Mouse (Mus musculus): ENCODE results near the gene Lsm10. TPM values are rescaled to one million over a fixed set of nuclear protein-coding genes. Genes with fewer than 3 reads are reported as not detected.

Lsm10 gene
- 34.3 and 36.3 TPM in 2 replicates for polyA plus RNA-seq (2021; fragmentation: Nextera tagmentation)
- long read RNA-seq, experiment 1, transcript Lsm10-201 (2 exons, 943 nt): major isoform, 13 of 22 reads
- long read RNA-seq, experiment 1, partial matches to known transcripts: 0 of 22 reads
- long read RNA-seq, experiment 1, other reads (novel, unspliced or antisense): 5 of 22 reads
- long read RNA-seq, experiment 2, transcript Lsm10-201 (2 exons, 943 nt): major isoform, 11 of 13 reads
- long read RNA-seq, experiment 2, partial matches to known transcripts: 0 of 13 reads
- long read RNA-seq, experiment 2, other reads (novel, unspliced or antisense): 1 of 13 reads

GRCm38 (mm10) chr4:126096464-126097111, at the start of gene Lsm10:
Gene Lsm10 (plus strand): TSS chr4:126096623.

GRCm38 (mm10) chr4:126046851-126047585, 49.4 kb upstream of the Lsm10 start, which contains the start of gene Mrps15:
Gene Mrps15 (plus strand): TSS chr4:126046925.

GRCm38 (mm10) chr4:126058134-126058996, 38.1 kb upstream of the Lsm10 start, which contains the start of gene Oscp1:
Gene Oscp1 (plus strand): TSS chr4:126058565.

GRCm38 (mm10) chr4:126103590-126104068, 7.2 kb downstream of the Lsm10 start, which contains the start of gene Stk40:
Gene Stk40 (plus strand): TSS chr4:126103957.

GRCm38 (mm10) chr4:126147533-126148160, 51.2 kb downstream of the Lsm10 start, which contains the start of gene Eva1b:
Gene Eva1b (plus strand): TSS chr4:126147744.

Other genes starting within 250 kb of the Lsm10 start
- 1.9 and 2.4 TPM in 2 replicates for gene Csf3r, start 72.1 kb upstream of the Lsm10 start, polyA plus RNA-seq (2021; fragmentation: Nextera tagmentation)
- gene Mrps15, start 49.7 kb upstream of the Lsm10 start, polyA plus RNA-seq (2021; fragmentation: Nextera tagmentation): 119 TPM in 2 replicates
- gene Oscp1, start 38.1 kb upstream of the Lsm10 start, polyA plus RNA-seq (2021; fragmentation: Nextera tagmentation): 67.8 and 74.8 TPM in 2 replicates
- 3.4 and 3.9 TPM in 2 replicates for gene Stk40, start 7.3 kb downstream of the Lsm10 start, polyA plus RNA-seq (2021; fragmentation: Nextera tagmentation)
- 6.8 and 9.5 TPM in 2 replicates for gene Eva1b, start 51.1 kb downstream of the Lsm10 start, polyA plus RNA-seq (2021; fragmentation: Nextera tagmentation)
- gene Sh3d21, start 66.9 kb downstream of the Lsm10 start, polyA plus RNA-seq (2021; fragmentation: Nextera tagmentation): 0.49 and 0.69 TPM in 2 replicates
- 36.5 and 50.9 TPM in 2 replicates for gene Thrap3, start 106.1 kb downstream of the Lsm10 start, polyA plus RNA-seq (2021; fragmentation: Nextera tagmentation)
- 46.7 and 54.9 TPM in 2 replicates for gene Map7d1, start 159.7 kb downstream of the Lsm10 start, polyA plus RNA-seq (2021; fragmentation: Nextera tagmentation)
- 42.6 and 54.1 TPM in 2 replicates for gene Trappc3, start 165.7 kb downstream of the Lsm10 start, polyA plus RNA-seq (2021; fragmentation: Nextera tagmentation)
- 0.30 and 2.0 TPM in 2 replicates for gene Col8a2, start 190.2 kb downstream of the Lsm10 start, polyA plus RNA-seq (2021; fragmentation: Nextera tagmentation)
- gene Adprhl2, start 225.1 kb downstream of the Lsm10 start, polyA plus RNA-seq (2021; fragmentation: Nextera tagmentation): 20.2 and 22.4 TPM in 2 replicates
- gene Tekt2, start 229.1 kb downstream of the Lsm10 start, polyA plus RNA-seq (2021; fragmentation: Nextera tagmentation): 0.24 and 0.63 TPM in 2 replicates

All from layer of hippocampus, adult 6 months (tissue).